Mouse (Mus musculus): ENCODE measurements at regions not wholly inside any gene's neighbourhood (a gene's known extent, or its start where the extent isn't known, plus 50 kb on each side); places are given as distances from the start of the nearest gene placed in this dataset.

DNA sequence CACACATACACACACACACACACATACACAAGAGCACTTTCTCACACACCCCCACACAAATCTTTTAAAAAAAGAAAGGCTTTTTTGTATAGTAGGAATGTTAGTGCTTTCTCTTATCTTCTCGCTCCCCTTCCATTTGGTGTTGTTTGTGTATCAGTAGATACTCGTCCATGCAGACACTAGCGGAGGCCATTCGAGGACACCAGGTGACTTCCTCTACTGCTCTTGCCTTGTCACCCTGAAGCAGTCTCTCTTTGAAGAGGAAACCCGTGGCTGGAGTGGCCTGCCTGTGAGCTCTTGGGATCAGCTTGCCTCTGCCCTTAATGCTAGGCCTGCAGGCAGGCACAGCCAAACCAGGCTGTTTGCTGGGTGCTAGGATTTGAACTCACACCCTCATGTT is 105.1 kb upstream of the Max start:
- Histone ChIP-seq H3K36me3 (ENCODE audit: insufficient read depth, low read length) (no peaks in the 10 kb centered on the region), H3K4me3 (ENCODE audit: low read depth, low read length) (no peak overlapping the region), H3K27me3 (replicated peaks; ENCODE audit: insufficient read depth, low read length) (no peaks in the 10 kb centered on the region), H3K4me1 (ENCODE audit: insufficient read depth, low read depth, low read length) (no peaks in the 10 kb centered on the region; the same call in 1 of the 2 replicates), H3K27ac (ENCODE audit: low read length) (no peak overlapping the region), H3K9ac (replicated peaks; ENCODE audit: low read depth) (no peak overlapping the region), H3K4me2 (replicated peaks; ENCODE audit: low read depth, low read length) (no peak overlapping the region), H3K9me3 (ENCODE audit: low read length) (no peaks in the 10 kb centered on the region)
- WGBS: 56% methylated on average over 5 of the region's 5 CpGs
- DNase-seq (ENCODE audit: low spot score): no peak
- no peak for ATAC-seq
- no peak for TF ChIP-seq CTCF (IDR thresholded peaks at IDR 0.05)
- no peak for TF ChIP-seq EP300 (IDR thresholded peaks at IDR 0.05)

DNA sequence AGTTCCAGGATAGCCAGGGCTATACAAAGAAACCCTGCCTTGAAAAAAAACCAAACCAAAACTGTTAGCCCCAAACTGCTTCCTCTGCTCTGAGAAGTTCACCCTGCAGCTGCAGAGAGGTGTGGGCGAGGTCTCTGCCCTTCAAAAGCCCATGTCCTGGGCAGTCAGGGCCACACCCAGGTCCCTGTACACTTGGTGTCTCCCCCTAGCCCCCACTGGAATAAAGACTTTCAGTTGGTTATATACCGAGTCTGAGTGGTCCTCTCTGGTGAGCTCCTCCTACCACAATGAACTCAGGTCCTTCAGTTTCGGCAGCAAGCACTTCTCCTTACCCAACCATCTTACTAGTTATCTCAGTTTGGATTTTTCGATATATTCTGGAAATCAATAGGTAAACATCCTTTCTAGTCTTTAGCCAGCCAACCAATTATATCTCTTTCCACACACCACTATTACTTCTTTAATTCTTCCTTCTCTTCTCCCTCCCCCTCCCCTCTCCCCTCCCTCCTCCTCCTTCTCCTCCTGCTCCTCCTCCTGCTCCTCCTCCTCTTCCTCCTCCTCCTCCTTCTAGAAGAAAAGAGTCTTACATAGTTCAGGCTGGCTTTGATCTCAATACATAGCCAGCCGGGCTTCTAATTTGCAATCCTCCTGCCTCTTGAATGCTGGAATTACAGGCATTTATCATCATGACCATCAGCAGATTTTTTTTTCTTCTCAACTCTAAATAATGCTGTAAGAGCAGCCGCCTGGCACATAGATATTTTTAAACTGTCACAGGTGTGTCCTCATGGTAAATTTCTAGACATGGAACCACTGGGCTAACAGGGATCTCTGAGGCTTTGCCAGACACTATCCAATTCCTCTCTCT is 103.9 kb upstream of the Max start:
- no peaks in the 10 kb centered on the region for H3K27me3 ChIP-seq (replicated peaks; ENCODE audit: insufficient read depth, low read length)
- H3K9ac ChIP-seq (replicated peaks; ENCODE audit: low read depth): no peak overlapping the region
- WGBS: 50% methylated on average over 6 of the region's 6 CpGs
- no peak overlapping the region for H3K4me3 ChIP-seq (ENCODE audit: low read depth, low read length)
- H3K9me3 ChIP-seq (ENCODE audit: low read length): no peaks in the 10 kb centered on the region
- ATAC-seq (no peak), DNase-seq (ENCODE audit: low spot score) (no peak)
- H3K4me2 ChIP-seq (replicated peaks; ENCODE audit: low read depth, low read length): no peak overlapping the region
- no peak for TF ChIP-seq EP300 (IDR thresholded peaks at IDR 0.05)
- TF ChIP-seq CTCF (IDR thresholded peaks at IDR 0.05): no peak
- H3K27ac ChIP-seq (ENCODE audit: low read length): no peak overlapping the region
- H3K36me3 ChIP-seq (ENCODE audit: insufficient read depth, low read length): no peaks in the 10 kb centered on the region
- no peaks in the 10 kb centered on the region; the same call in 1 of the 2 replicates for H3K4me1 ChIP-seq (ENCODE audit: insufficient read depth, low read depth, low read length)

GRCm38 (mm10) chr12:77064048-77064447 is 102.0 kb upstream of the Max start:
- Histone ChIP-seq H3K27ac (ENCODE audit: low read length) (no peak overlapping the region), H3K9ac (replicated peaks; ENCODE audit: low read depth) (no peak overlapping the region), H3K36me3 (ENCODE audit: insufficient read depth, low read length) (no peaks in the 10 kb centered on the region), H3K4me2 (replicated peaks; ENCODE audit: low read depth, low read length) (no peak overlapping the region), H3K9me3 (ENCODE audit: low read length) (no peaks in the 10 kb centered on the region), H3K27me3 (replicated peaks; ENCODE audit: insufficient read depth, low read length) (no peaks in the 10 kb centered on the region), H3K4me1 (ENCODE audit: insufficient read depth, low read depth, low read length) (no peaks in the 10 kb centered on the region; the same call in 1 of the 2 replicates), H3K4me3 (ENCODE audit: low read depth, low read length) (no peak overlapping the region)
- no peak for ATAC-seq
- 36% methylated on average over 4 of the region's 4 CpGs for WGBS
- DNase-seq (ENCODE audit: low spot score): peak; percentile 11
- no peak for TF ChIP-seq EP300 (IDR thresholded peaks at IDR 0.05)

- H3K36me3 ChIP-seq (ENCODE audit: insufficient read depth, low read length): no peaks in the 10 kb centered on the region
Observed at GRCm38 (mm10) chr12:77061562-77061847, 99.5 kb upstream of the Max start.

GRCm38 (mm10) chr12:77060766-77061561 is 99.0 kb upstream of the Max start:
- peaks cover 3% of the 10 kb centered on the region; the same call in 1 of the 2 replicates for H3K4me1 ChIP-seq (ENCODE audit: insufficient read depth, low read depth, low read length)
- H3K9me3 ChIP-seq (ENCODE audit: low read length): no peaks in the 10 kb centered on the region
- no peaks in the 10 kb centered on the region for H3K36me3 ChIP-seq (ENCODE audit: insufficient read depth, low read length)
- H3K4me2 ChIP-seq (replicated peaks; ENCODE audit: low read depth, low read length): peak overlapping the region; percentile 45; the same call in 1 of the 2 replicates
- H3K27ac ChIP-seq (ENCODE audit: low read length): no peak overlapping the region
- no peak for TF ChIP-seq EP300 (IDR thresholded peaks at IDR 0.05)
- TF ChIP-seq CTCF (IDR thresholded peaks at IDR 0.05): no peak
- no peaks in the 10 kb centered on the region for H3K27me3 ChIP-seq (replicated peaks; ENCODE audit: insufficient read depth, low read length)
- DNase-seq (ENCODE audit: low spot score): peak; percentile 18
- ATAC-seq: no peak
- 71% methylated on average over 9 of the region's 9 CpGs for WGBS
- no peak overlapping the region for H3K9ac ChIP-seq (replicated peaks; ENCODE audit: low read depth)
- H3K4me3 ChIP-seq (ENCODE audit: low read depth, low read length): no peak overlapping the region

More at GRCm38 (mm10) chr12:77061562-77061847, 99.5 kb upstream of the Max start:
- TF ChIP-seq EP300 (IDR thresholded peaks at IDR 0.05): no peak
- no peak for TF ChIP-seq CTCF (IDR thresholded peaks at IDR 0.05)
- 53% methylated on average over 5 of the region's 5 CpGs for WGBS
- Histone ChIP-seq H3K9me3 (ENCODE audit: low read length) (no peaks in the 10 kb centered on the region), H3K9ac (replicated peaks; ENCODE audit: low read depth) (no peak overlapping the region), H3K4me2 (replicated peaks; ENCODE audit: low read depth, low read length) (no peak overlapping the region), H3K4me1 (ENCODE audit: insufficient read depth, low read depth, low read length) (peaks cover 3% of the 10 kb centered on the region; the same call in 1 of the 2 replicates), H3K27me3 (replicated peaks; ENCODE audit: insufficient read depth, low read length) (no peaks in the 10 kb centered on the region), H3K27ac (ENCODE audit: low read length) (no peak overlapping the region), H3K4me3 (ENCODE audit: low read depth, low read length) (no peak overlapping the region)
- ATAC-seq (peak; percentile 70), DNase-seq (ENCODE audit: low spot score) (peak; percentile 57)

- peaks cover 3% of the 10 kb centered on the region; the same call in 1 of the 2 replicates for H3K4me1 ChIP-seq (ENCODE audit: insufficient read depth, low read depth, low read length)
- no peaks in the 10 kb centered on the region for H3K27me3 ChIP-seq (replicated peaks; ENCODE audit: insufficient read depth, low read length)
- no peaks in the 10 kb centered on the region for H3K9me3 ChIP-seq (ENCODE audit: low read length)
- ATAC-seq (peak; percentile 43; the same call in 1 of the 2 replicates), DNase-seq (ENCODE audit: low spot score) (peak; percentile 36)
- H3K27ac ChIP-seq (ENCODE audit: low read length): peak overlapping the region; percentile 47; the same call in 1 of the 2 replicates
- TF ChIP-seq CTCF (IDR thresholded peaks at IDR 0.05) (no peak), EP300 (IDR thresholded peaks at IDR 0.05) (no peak)
- H3K36me3 ChIP-seq (ENCODE audit: insufficient read depth, low read length): no peaks in the 10 kb centered on the region
- peak overlapping the region; percentile 30; the same call in 1 of the 2 replicates for H3K4me3 ChIP-seq (ENCODE audit: low read depth, low read length)
- peak overlapping the region; percentile 24; the same call in 1 of the 2 replicates for H3K9ac ChIP-seq (replicated peaks; ENCODE audit: low read depth)
- 15% methylated on average over 16 of the region's 16 CpGs for WGBS
- H3K4me2 ChIP-seq (replicated peaks; ENCODE audit: low read depth, low read length): peak overlapping the region; percentile 45
Observed at GRCm38 (mm10) chr12:77060060-77060695, 98.2 kb upstream of the Max start.
